Mouse (Mus musculus) cortical plate, adult 2 months (tissue): ENCODE results near the gene Zfp169.

Experiments used
- CTCF ChIP-seq: fragments of 200-500 bp; IDR thresholded peaks from 2 replicates; pipeline ENCODE4 v1.5.1; 2011; ENCODE audit warnings: mild to moderate bottlenecking, control low read depth, low read length; ENCODE audit not compliant: insufficient read depth; ENCODE audit errors: extremely low read depth
- POLR2A ChIP-seq: fragments of 200-500 bp; IDR thresholded peaks from 2 replicates; pipeline ENCODE4 v1.6.1; 2011; ENCODE audit warnings: mild to moderate bottlenecking, low read length, control low read depth; ENCODE audit not compliant: insufficient read depth; ENCODE audit errors: extremely low read depth

DNA sequence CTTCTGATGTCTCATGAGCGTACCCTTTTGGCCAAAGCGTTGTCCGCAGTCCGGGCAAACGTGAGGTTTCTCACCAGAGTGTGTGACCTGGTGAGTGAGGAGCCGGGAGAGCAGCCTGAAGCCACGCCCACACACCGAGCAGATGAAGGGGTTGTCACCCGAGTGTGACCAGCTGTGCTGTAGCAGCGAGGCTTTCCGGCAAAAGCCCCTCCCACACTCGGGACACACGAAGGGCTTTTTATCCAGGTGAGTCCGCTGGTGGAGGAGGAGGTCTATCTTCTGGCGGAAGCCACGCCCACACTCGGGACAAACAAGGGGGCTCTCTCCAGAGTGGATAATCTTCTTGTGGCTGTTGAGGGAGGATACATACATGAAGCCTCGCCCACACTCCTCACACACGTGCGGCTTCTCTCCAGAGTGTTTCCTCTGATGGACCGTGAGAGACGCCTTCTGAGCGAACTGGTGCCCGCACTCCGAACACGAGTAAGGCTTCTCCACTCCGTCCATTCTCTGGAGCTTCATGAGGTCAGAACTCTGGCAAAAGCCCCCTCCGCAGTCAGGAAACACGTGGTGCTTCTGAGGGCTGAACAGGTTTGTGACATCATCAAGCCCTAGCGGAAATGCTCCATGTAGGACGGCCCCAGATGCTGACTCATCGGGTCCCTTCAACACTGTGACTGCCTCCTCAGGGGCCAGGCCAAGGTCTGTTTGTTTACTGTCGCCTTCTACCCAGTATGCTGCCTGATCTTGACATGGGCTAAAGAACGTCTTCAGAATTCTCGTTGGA is 22.7 kb downstream of the Zfp169 start:
- TF ChIP-seq POLR2A (no peak), CTCF (no peak)
